Mouse (Mus musculus) left cerebral cortex, adult 18-20 months (tissue): Measurements from ENCODE around the gene Anks1. TPM values are rescaled to one million over a fixed set of nuclear protein-coding genes. Genes with fewer than 3 reads are reported as not detected.
"Not testable (repeated sequence)": the region's sequence is repeated elsewhere in the genome, so short reads cannot be mapped to it uniquely, and the experiment has no call there.

ENCODE experiments used
- DNase-seq, 2 experiments: peaks; one replicate each; pipeline ENCODE4 v3.0.0; 2021 to 2022; ENCODE audit warnings: low spot score in 2 of 2, mixed read lengths in 1 of 2
- total RNA-seq, 2 experiments: library from RNA; stranded (reverse); gene quantifications; 2 replicates each; pipeline ENCODE4 v1.2.3; 2021

Anks1 gene
- total RNA-seq, 2 experiments from 2014 or later: 39.5 to 44.5 TPM

DNA sequence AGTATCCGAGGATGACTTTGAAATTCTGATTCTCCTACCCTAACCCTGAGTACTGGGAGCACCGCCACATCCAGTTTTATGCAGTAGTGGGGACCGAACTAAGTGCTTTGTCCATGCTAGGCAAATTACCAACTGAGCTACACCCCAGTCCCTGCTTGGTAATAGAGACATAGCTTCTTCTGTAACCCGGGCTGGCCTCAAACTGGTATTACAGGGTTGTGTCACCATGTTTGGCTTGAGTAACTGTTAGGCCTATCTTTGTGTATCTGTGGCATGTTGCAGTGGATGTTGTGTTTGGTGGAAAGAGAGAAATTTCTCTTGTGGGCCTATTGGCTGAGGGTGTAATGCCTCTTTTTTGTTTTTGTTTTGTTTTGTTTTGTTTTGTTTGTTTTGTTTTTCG, 21.2 kb downstream of the Anks1 start:
- no peak for DNase-seq

GRCm38 (mm10) chr17:27931826-27932225, 22.7 kb downstream of the Anks1 start:
- no peak for DNase-seq

GRCm38 (mm10) chr17:27934136-27934910, 25.2 kb downstream of the Anks1 start:
- DNase-seq: no peak

DNA sequence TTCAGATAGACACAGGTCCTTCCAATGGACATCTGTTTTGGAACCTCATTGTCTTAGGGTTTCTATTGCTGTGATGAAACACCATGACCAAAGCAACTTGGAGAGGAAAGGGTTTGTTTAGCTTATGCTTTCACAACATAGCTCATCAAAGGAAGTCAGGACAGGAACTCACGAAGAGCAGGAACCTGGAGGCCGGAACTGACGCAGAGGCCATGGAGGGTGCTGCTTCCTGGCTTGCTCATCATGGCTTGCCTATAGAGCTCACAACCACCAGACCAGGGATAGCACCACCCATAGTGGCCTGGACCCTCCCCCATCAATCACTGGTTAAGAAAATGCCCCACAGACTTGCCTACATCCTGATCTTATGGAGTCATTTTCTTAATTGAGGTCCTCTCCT, 26.0 kb downstream of the Anks1 start:
- DNase-seq: no peak

GRCm38 (mm10) chr17:27937054-27937615, 28.0 kb downstream of the Anks1 start:
- no peak for DNase-seq

DNA sequence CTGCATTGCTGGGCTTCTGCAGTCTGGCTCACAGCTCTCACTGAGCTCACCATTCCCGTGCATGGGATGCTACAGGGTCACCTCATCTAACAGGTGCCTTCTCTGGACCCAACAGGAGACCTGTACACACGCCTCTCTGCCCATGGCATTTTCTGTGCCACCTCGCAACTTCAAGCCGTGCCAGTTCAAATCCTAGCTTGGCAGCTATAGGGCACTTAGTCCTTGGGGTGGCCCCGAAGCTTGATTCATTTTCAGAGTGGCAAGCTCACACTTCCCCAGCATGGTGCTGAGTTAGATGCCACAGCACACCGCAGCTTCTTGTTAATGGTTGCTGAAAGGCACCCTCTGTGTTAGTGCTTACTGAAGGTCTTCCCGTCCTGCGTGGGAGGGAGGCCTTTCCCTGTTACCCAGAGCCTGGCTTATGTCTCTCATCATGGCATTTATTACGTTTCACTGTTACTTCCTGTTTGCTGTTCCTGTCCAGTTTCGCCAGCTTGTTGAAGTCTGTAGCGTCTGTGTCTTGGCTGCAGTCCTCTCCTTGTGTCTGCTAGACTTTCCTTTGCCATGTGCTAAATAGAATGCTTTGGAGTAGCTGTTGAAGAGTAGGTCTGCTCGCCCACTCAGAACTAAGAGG, 29.1 kb downstream of the Anks1 start:
- DNase-seq: no peak

- no peak for DNase-seq
Observed at GRCm38 (mm10) chr17:27939028-27939427, 29.9 kb downstream of the Anks1 start.

DNA sequence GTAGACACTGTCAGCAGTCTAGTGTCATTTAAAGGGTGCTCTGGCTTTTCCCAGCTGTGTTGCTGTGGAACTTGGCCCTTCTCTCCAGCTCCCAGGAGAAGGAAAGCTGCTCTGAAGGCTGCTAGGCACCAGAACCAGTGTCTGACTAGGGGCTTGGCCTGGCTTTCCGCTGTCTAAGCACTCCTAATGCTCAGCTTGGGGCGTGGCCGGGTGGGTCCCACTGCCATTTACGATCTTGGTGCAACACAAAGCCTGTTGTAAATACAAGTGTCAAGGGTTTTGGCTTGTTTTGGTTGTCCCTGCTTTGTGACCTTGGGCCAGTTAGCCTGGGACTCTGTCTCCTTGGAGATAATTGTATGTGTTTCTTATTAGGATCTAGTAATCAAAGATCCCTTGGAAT, 31.2 kb downstream of the Anks1 start:
- DNase-seq: no peak

DNA sequence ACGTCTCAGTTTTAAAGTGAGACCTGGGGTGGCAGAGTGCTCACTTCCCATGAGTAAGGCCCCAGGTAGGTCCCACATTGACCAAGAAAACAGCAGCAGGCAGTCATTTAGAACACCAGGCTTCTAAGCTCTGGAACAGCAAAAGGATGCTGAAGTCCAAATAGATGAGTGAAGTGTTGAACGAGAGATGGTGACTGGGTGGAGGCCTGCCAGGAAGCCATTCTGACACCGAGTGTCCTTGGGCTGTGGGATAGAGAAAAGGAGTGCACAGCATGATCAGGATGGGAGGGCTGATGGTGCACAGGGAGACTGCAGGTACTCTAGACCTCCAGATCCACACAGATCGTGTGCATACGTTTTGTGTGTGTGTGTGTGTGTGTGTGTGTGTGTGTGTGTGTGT, 32.1 kb downstream of the Anks1 start:
- DNase-seq: no peak

DNA sequence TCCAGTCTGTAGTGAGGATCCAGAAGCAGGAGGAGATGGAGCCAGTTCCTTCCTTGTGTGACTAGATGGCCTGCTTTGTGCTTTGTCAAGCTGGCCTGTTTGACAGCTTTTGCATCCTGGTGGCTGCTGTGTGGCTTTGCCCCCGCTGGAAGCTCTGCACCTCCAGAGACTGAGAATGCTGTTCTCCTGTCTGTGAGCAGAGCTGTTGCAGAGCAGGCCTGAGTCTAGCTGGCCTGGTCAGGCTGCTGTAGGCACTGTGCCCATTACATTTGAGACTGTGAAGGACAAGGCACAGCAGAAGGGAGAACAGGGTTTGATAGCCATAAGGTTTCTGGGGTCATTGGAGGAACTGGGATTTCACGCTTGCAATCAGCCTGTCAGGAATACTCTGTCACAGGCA, 32.6 kb downstream of the Anks1 start:
- no peak for DNase-seq

- no peak for DNase-seq
Observed at GRCm38 (mm10) chr17:27942131-27942530, 33.0 kb downstream of the Anks1 start.

DNA sequence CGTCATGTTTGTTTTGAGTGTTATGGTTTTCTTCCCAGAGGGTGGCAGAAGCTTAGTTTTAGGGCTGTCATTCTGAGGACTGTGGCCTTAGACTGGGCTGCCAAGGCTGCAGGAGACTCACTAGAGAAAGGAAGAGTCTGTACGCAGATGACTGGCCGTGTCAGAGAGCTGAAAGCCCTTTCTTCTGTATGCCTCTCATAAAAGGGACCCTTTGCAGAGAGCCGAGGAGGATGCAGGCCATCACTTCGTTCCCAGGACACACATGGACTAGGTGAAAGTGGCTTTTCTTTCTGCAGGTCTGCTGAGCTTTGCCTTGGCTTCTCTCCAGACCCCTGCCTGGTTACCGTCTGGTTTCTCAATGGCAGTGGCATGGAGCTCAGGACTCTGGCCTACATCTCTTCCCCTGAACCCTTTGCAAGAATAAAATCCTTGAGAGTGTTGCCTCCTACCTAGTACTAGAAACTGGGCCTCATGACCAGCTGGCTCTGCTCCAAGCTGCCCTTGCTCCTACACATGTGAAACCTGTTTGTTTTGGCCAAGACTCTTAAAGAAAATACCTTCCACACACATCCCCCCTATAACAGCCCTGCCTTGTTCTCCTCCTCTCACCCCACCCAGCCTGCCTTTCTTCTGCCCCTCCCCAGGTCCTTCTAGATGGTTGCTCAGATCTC, 36.6 kb downstream of the Anks1 start:
- DNase-seq: no peak

DNA sequence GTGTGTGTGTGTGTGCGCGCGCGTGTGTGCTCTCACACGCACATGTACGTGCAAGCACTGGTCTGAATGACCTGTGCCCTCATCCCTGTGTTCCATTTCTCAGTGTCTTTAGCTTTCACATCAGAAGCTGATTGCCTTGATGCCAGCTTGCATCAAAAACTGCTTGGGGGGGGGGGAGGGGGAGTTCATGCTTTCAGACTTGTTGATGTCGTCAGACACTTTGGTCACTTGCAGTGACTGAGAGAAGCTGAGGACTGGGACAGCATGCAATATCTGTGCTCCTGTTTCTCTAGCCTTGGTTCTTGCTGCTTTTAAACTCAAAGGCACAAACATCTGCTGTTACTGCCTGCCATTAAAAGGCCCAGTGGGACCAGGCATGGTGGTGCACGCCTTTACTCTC, 37.3 kb downstream of the Anks1 start:
- DNase-seq: no peak

DNA sequence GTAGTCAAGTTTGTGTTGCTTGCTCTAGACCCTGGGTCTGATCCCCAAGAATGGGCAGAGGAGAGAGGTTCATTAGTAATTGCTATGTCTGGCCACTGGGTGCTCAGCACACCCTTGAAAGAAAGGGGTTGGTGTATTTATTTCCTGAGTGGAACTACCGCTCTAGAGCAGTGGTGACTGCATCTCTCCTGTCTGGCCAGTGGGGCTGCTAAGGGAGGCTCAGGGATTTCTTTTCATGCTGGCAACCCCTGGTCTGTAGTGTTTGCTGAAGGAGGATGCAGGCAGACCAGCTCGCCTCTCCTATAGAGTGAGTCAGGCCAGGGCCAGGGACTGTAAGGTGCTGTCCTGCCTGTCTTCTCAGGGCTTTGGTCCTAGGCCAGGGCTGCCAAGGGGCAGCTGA, 38.0 kb downstream of the Anks1 start:
- no peak for DNase-seq

- DNase-seq: no peak
Observed at GRCm38 (mm10) chr17:27953136-27953535, 44.0 kb downstream of the Anks1 start.

- DNase-seq: no peak
Observed at GRCm38 (mm10) chr17:27954629-27955402, 45.7 kb downstream of the Anks1 start.

DNA sequence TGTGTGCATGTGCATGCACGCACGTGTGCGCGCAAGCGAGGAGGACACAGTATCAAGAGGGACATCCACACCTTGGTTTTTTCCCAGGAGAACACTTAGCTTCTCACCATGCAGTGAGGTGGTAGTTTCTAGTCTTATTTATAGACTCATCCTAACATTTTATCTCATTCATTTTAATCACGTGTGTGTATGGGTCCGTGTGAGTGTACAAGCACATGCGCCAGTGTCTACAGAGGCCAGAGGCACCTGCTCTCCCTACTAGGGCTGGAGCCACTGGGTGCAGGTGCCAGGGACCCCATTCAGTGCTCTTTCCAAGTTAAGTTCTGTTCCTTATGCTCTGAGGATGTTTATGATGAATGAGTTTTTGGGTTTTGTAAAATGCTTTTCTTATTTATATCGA, 48.5 kb downstream of the Anks1 start:
- DNase-seq: no peak

DNA sequence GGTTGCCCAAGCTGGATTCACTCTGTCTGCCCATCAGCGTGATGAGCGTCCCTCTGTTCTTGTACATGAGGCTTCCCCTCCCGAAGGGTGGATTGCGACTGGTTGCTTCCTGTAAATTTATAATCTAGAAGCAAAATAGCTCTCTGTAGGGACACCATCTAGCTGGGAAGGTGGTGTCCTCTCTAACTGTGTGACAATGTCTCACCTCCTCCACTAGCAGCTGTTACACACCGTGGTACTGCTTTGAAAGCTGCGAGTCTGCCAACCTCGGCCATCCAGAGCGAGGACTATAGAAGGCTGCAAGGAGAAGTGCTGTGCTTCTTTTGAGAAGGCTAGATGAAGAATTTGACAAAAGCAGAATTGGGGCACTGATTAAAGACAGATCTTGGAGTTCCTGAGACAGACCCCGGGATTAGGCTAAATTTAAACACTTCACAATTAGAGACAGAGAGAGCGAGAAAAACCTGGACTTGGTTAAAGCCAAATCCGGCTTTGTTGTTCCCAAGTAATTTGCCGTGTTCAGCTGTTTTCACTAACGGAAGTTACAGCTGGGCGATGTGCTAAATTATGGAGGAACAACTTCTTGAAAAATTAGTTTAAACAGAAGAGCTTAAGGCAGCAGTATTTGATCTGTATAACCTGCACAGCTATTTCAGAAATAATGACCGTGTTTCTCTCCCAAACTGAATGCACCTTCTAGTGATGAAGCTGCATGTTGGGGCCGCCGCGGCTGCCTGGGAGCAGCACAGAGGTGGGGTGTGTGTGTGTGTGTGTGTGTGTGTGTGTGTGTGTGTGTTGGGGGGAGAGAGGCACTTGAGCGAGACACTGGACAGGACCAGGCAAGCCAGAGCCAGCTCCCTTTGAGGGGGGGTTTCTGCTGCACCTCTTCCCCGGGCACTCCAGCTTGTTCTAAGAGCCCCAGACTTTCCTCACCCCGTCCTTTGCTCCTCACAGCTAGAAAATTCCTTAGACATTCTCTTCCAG, 51.3 kb downstream of the Anks1 start:
- DNase-seq: peak; percentile 78 to 83

DNA sequence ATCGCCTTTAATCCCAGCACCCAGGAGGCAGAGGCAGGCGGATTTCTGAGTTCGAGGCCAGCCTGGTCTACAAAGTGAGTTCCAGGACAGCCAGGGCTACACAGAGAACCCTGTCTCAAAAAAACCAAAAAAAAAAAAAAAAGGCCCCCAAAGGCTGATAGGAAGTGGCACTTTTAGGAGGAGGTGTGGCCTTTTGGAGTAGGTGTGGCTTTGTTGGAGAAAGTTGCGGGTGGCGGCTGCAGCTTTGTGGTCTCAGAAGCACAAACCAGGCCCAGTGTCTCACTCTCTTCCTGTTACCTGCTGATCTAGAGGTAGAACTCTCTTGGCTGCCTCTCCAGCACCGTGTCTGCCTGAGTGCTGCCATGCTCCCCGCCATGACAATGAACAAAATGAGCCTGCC, 54.0 kb downstream of the Anks1 start:
- not testable (repeated sequence) for DNase-seq

DNA sequence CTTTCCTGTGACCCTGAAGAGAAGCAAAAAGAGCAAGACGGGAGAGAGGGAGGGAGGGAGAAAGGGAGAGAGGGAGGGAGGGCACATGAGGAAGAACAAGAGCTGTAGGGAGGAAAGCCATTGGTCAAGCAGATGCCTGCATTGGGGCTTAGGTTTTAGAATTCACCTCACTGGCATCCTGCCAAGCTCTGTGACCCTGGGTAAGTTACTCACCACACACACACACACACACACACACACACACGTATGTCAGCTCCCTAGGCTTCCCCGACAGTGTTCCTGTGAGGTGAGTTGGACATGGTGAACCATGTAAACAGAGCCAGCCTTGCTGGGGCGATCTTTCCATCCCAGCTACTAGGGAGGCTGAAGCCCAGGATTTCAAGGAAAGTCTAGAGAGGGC, 55.5 kb downstream of the Anks1 start:
- DNase-seq: no peak
